Mouse (Mus musculus): ENCODE results near the gene 2410137M14Rik. TPM values are rescaled to one million over a fixed set of nuclear protein-coding genes. Genes with fewer than 3 reads are reported as not detected.
"Not testable (repeated sequence)": the region's sequence is repeated elsewhere in the genome, so short reads cannot be mapped to it uniquely, and the experiment has no call there.

Gene 2410137M14Rik
- total RNA-seq (2017) = not detected in 3 replicates

DNA sequence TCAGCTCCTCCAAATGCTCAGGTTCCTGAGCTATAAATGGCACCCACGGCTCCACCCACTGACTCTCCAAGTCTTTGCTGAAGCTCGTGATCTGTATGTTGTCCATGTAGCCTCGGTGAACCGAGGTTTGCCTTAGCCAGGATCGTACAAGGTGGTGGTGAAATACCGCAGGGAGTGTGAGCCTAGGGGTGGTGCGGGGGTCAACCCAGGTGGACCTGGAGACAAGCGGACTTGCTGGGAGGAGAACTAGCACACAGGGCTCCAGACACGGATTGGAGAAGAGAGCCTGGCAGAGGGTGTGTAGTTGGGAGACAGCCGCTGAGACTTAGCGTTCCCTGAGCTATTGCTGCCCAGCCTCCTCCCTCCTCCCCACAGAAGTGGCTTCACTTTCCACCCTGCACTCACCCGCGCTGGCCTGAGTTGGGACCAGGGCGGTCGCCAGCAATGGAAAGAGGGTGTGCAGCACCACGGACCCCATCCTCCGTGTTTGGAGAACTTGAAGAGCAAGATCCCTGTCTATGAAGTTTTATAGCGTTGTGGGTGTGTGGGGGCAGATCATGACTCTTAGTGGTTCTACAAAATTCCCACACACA is at the start of gene 2410137M14Rik:
TSS of gene 2410137M14Rik (minus strand) at position 17 of the 593 bp plus-strand sequence.
- ATAC-seq (replicated peaks; ENCODE audit: insufficient number of reproducible peaks, low FRiP score, low TSS enrichment, poor library complexity, severe bottlenecking) = peak; percentile 13; the same call in 1 of the 2 replicates

DNA sequence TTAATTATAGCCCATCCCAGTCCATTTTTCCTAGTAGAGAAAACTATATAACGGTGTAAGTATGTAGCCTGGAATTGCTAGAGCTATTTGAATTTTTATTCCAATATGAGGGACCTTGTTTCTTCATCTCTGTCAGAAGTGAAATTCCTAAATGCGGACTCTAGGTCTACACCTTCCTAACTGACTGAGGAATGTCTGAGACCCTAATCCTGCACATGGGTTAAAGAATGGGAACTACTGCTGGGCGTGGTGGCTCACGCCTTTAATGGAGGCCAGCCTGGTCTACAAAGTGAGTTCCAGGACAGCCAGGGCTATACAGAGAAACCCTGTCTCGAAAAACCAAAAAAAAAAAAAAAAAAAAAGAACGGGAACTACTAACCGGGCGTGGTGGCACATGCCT is 48.1 kb upstream of the 2410137M14Rik start:
- ATAC-seq (replicated peaks; ENCODE audit: insufficient number of reproducible peaks, low FRiP score, low TSS enrichment, poor library complexity, severe bottlenecking) = no peak

DNA sequence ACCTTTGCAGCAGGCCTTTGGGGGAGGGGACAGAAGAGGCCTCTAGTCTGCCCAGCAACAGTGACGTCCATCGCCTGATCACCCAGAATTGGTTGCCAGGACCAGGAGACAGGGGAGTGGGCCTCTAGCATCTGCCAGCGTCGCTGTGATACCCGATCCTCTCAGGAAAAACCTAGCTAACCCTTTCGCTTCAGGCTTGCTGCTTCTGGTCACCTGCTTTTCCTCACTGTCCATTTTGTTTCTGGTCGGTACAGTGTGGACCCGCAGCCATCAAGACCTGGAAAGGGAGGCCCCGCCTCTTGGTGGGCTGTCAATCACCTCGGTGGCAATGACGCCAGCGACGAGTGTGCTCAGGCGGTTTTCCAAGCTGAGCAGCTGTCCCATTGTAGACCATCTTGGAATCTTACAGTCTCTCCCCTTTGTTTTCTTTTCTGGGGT is 47.7 kb upstream of the 2410137M14Rik start:
- no peak; the same call in 1 of the 2 replicates for ATAC-seq (replicated peaks; ENCODE audit: insufficient number of reproducible peaks, low FRiP score, low TSS enrichment, poor library complexity, severe bottlenecking)

DNA sequence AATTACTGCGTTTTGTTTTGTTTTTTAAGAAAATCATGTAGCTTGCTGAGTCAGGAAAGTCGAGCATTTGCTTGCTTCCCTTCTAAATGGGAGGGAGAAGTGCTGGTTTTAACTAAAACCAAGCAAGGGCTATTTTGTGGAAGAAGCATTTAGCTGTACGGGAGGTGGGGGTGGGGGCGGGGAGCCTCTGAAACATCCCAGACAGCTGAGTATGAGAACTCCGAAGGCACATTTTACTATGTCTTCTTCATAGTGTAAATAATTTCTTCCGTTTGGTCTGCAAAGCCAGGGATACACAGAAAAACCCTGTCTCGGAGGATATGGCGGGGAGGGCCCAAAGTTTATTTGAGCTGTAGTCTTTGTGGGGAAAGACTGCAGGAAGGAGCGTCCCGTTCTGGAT is 47.2 kb upstream of the 2410137M14Rik start:
- no peak for ATAC-seq (replicated peaks; ENCODE audit: insufficient number of reproducible peaks, low FRiP score, low TSS enrichment, poor library complexity, severe bottlenecking)

DNA sequence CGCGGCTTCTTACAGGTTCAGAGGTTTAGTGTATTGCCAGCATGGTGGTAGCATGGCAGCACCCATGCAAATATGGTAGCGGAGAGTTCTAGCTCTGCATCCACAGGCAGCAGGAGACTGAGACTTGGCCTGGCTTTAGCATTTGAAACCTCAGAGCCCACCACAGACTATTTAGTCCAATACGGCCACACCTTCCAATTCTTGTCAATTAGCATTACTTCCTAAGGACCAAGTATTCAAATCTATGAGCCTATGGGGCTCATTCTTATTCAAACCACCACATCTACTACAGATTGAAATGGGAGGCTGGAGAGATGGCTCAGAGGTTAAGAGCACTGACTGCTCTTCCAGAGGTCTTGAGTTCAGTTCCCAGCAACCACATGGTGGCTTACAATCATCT is 46.4 kb upstream of the 2410137M14Rik start:
- no peak for ATAC-seq (replicated peaks; ENCODE audit: insufficient number of reproducible peaks, low FRiP score, low TSS enrichment, poor library complexity, severe bottlenecking)

DNA sequence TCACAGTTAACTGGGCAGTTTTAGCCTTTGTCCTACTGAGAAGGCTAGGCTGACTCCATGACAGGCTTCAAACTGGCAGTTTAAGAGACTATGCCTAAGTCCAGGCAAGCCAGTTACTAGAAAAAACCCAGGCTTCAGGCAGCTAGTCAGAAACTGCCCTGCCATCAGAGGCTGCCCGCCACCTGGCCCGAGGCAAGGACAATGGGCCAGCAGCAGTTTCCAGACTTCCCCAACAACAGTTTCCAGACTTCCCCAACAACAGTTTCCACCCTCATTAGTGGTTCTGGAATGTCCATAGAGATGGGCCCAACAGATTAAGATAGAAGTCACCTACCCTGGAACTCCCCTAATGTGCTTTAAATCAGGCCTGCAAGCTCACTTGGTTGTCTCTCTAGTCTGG is 45.4 kb upstream of the 2410137M14Rik start:
- ATAC-seq (replicated peaks; ENCODE audit: insufficient number of reproducible peaks, low FRiP score, low TSS enrichment, poor library complexity, severe bottlenecking) = no peak

DNA sequence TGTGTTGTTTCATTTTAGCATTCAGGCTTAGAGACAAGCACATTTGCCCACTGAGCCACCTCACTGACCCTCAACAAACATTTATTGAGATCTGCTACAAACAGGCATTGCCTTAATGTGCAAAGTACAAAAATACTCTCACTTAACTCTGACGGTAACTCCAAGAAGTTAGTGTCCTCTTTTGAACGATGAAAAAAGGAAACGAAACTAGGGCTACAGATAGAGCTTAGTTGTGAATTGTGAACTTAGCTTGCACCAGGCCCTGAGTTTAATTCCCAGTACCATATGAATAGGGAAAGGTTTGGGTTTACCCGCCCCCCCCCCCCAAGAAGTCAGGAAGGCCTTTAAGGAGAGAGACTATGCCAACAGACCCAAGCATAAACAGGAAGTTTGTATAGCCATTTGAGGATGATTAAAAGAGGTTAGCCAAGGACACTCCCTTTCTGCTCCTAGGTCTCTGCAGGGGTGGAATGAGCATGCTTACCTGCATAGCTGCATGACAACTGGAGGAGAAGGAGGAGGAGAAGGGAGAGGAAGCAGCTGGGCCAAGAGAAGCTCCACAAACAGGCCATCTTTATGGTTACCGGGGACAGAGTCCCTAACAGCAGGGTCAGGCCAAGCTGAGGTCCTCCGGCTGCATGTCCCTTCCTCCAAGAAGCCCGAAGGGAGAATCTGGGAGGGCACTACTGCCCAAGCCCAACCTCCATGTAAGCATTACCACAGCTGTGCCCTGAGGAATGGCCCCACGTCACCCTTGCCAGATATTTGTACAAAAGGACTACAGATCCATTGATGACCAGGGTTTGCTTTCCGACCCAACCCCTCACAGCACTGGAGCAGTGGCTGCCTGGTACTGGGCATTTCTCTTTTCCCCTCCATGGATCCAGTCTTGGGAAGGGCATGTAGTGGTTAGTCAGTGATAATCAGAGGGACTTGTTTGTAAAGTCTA is 41.9 kb upstream of the 2410137M14Rik start, which contains the start of gene Mog:
TSS of gene Mog (minus strand) at position 771 of the 949 bp plus-strand sequence.
- ATAC-seq (replicated peaks; ENCODE audit: insufficient number of reproducible peaks, low FRiP score, low TSS enrichment, poor library complexity, severe bottlenecking) = no peak

DNA sequence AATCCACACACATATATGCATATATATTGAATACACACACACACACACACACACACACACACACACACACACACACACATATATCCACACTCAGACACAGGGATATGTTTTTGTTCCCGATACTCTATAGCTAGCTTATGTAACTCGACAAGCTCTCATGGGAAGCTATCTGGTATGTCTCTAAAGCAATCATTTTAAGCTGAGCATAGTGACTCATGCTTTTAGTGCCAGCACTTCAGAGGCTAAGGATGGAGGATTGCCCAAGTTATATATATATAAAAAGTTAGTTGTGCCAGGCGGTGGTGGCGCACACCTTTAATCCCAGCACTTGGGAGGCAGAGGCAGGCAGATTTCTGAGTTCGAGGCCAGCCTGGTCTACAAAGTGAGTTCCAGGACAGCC is 38.2 kb upstream of the 2410137M14Rik start:
- not testable (repeated sequence) for ATAC-seq (replicated peaks; ENCODE audit: insufficient number of reproducible peaks, low FRiP score, low TSS enrichment, poor library complexity, severe bottlenecking)

DNA sequence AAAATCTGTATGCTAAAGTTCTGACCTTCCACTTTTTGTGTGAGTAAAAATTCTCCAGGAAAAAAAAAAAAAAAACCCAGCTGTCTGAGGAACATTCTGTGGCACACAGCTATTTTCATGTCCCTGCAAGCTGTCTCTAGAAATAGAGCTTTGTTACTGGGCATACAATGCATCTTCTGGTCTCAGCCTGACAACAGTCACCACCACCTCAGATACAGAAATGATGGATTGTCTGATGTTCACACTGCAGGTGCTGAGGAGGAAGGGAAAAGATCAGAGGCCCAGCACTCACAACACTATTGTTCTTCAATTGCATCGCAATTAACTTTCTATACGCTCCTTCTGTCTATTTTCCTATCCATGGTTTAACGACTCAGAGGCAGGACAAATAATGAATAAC is 37.3 kb upstream of the 2410137M14Rik start:
- ATAC-seq (replicated peaks; ENCODE audit: insufficient number of reproducible peaks, low FRiP score, low TSS enrichment, poor library complexity, severe bottlenecking) = no peak

DNA sequence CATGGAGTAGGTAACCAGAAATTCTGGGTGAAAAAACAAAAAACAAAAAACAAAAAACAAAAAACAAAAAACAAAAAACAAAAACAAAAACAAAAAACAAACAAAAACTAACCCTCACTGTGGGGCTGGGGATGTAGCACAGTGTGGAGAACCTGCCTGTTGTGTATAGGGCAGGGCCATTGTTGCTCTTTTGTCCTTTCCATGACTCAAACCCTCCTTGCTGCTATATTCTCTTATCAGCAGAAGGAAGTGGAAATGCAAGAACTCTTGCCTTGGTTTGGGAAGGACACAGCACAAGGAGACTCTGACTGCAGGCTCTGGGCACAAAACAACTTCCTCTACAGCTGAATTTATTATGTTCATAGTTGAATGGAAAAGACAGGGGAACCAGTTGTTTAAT is 35.3 kb upstream of the 2410137M14Rik start:
- ATAC-seq (replicated peaks; ENCODE audit: insufficient number of reproducible peaks, low FRiP score, low TSS enrichment, poor library complexity, severe bottlenecking) = no peak

DNA sequence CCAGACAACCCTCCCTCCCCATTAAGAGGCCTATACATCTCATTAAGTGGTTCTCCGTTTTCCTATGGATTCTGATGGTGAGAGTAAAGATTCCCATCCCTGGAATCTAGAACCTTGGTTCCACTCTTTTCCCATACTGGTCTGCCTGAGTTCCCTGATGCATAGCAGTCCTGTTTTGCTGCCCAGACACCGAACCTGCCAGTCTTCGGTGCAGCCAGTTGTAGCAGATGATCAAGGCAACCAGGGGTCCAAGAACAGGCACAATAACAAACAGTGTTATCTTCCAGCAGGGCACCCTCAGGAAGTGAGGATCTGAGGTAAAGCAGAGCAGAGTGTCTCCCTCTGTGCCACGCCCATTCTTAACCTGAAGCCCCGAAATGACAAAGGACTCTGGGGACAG is 31.1 kb upstream of the 2410137M14Rik start:
- no peak for ATAC-seq (replicated peaks; ENCODE audit: insufficient number of reproducible peaks, low FRiP score, low TSS enrichment, poor library complexity, severe bottlenecking)

DNA sequence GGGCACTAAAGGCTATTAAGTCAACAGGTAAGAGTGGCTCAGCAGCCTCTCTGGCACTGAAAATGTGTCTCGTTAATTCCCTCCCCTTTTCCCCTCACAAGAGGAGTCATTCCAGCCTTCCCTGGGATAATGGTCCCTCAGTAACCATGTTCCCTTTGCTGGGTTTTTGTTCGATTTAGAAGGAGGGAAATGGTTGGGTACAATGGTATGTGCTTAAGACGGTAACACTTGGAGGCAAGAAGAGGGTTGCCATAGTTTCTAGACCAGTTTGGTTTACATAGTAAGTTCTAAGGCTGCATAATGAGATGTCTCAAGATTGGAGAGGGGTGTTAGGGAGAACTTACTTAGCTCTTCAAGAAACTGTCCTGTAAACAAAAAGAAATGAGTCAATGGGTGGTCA is 30.7 kb upstream of the 2410137M14Rik start:
- ATAC-seq (replicated peaks; ENCODE audit: insufficient number of reproducible peaks, low FRiP score, low TSS enrichment, poor library complexity, severe bottlenecking) = no peak

DNA sequence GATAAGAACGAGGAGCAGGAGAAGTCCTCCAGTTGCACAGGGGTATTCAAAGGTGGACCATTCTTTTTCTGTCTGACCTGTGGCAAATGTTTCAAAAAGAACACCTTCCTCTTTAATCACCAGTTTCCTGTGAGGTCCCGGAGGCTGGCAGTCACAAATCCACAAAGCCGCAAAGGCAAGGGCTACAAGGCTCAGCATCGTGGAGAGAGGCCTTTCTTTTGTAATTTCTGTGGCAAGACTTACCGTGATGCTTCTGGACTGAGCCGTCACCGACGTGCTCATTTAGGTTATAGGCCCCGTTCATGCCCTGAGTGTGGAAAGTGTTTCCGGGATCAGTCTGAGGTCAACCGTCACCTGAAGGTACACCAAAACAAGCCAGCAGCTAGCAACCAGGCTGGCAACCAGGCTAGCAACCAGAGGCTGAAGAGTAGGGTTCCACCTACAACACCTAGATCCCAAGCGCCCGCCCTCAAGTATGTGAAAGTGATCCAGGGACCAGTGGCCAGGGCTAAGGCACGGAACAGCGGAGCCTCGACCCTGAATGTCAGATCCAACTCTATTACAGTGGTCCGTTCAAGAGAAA is 28.5 kb upstream of the 2410137M14Rik start:
- ATAC-seq (replicated peaks; ENCODE audit: insufficient number of reproducible peaks, low FRiP score, low TSS enrichment, poor library complexity, severe bottlenecking) = no peak

DNA sequence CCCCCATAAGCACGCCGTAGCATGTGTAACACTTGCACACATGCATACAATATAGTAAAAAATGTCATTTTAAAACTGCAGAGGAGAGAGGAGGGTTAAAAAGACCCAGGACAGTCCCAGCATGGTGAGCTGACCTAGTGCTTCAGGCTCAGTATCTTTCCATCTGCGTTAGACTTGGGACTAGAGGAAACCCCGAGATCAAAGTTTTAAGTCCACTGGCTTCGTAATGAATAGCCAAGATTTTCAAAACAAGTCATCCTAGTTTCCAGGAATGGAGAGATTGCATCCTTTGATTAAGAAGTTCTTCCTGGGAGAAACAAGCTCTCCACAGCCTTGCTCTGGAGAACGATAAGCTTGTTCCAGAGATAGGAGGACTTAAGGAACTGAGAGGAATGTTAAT is 27.1 kb upstream of the 2410137M14Rik start:
- no peak for ATAC-seq (replicated peaks; ENCODE audit: insufficient number of reproducible peaks, low FRiP score, low TSS enrichment, poor library complexity, severe bottlenecking)

DNA sequence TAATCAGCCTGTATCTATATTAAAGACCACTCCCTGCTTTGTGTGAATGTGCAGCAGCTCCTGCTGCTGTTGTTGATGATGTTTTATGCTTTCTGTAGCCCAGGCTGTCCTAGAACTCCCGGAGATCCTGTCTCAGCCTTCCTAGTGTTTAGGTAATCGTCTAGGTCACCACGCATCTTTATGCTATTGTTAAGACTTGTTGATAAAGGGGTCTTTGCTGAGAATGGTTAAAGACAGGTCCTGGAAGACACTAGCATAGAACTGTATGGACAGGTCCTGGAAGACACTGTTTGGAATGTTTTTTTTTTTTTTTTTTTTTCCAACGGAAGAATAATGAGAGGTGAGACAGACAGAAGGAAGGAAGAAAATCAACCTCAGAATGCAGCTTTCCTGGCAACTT is 22.3 kb upstream of the 2410137M14Rik start:
- no peak for ATAC-seq (replicated peaks; ENCODE audit: insufficient number of reproducible peaks, low FRiP score, low TSS enrichment, poor library complexity, severe bottlenecking)

DNA sequence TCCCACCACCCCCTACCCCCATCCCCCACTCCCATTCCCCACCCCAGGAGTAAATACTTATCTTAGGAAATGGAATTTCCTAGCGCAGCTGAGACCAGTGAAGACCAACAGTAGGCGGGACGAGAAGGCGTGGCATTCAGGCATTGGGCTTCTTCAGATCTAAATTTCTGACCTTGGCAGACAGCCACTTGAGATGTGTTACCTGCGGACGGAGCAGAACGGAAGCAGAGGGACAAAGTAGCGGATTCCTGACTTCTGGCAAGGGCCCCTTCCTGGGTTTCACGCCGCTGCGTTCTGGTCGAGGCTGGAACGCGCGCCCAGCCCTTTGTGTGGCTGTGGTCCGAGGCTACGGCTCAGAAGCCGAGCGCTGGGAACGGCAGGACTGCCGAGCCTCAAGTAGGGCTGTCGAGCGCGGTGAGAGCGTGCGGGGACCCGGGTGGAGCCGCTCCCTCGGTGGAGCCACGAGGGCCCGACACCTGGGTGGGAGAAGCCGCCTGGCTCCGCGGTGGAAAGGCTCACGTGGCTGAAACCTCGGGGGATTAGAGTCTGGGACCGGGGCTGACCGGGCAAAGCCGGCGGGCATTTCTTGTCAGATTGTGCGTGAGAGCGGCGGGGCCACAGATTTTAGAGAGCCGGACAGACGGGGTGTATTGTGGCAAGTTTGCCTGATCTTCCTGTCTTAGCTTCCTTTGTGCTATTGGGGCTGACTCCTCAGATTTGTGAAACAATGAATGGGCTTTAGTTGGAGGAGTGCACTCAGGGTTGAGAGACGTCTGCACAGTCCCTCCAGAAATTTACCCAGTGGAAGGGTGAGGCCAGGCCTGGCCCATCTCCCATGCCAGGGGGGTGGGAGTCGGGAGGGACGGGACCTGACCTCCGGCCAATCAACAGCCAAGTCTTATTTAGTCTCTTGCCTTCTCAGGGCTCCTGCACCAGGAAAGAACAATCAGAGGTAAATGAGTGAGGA is 21.6 kb upstream of the 2410137M14Rik start:
- ATAC-seq (replicated peaks; ENCODE audit: insufficient number of reproducible peaks, low FRiP score, low TSS enrichment, poor library complexity, severe bottlenecking) = no peak

DNA sequence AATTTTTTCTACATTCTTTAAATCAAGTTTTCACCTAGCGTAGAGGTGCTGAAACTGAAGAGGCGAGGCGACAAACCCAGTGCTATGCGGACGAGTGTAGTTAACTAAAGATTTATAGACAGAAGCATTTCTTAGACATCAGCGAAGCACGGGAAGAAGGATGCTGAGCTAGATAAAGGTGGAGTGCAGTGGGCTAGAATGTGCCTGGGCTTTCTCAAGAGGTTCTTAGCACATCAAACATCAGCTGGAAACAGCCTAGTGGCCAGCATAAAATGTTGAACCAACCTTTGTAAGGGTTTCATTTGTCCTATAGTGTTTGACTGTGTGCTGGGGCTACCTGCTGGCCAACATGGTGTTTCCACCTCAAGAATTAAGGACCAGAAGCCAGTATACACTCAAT is 19.8 kb upstream of the 2410137M14Rik start, which contains the start of gene Zfp57:
TSS of gene Zfp57 (plus strand) at position 301 of the 400 bp plus-strand sequence.
- ATAC-seq (replicated peaks; ENCODE audit: insufficient number of reproducible peaks, low FRiP score, low TSS enrichment, poor library complexity, severe bottlenecking) = no peak

DNA sequence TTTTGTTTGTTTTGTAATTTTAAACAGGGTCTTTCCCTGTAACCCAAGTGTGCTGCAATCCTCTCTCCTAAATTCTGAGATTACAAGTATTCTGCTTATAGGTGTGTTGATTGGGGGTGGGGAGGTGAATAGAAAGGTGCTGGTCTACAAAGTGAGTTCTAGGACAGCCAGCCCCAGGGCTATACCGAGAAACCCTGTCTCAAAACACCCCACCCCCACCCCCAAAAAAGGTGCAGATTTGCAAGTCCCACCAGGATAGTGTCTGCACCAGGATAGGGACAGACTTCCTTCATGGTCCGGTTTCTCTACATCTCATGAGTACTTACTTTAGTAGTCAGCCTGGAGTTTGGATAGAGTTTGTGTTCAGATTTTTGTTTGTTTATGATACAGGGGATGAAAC is 17.4 kb upstream of the 2410137M14Rik start:
- ATAC-seq (replicated peaks; ENCODE audit: insufficient number of reproducible peaks, low FRiP score, low TSS enrichment, poor library complexity, severe bottlenecking) = no peak

Data from monocyte, adult 5-6 weeks (primary cell).